12 mouse cellular contexts compared by ENCODE assay signal in genomic region chr13:78183986-78184385, GRCm38 (mm10). TPM values are rescaled to one million over a fixed set of nuclear protein-coding genes. Genes with fewer than 3 reads are reported as not detected.
DNase-seq lines count a peak whose midpoint lies in the region; ATAC-seq lines count a peak whose summit lies in the region.
"Had no signal": no experiment of that assay in that cellular context is flagged by ENCODE, and none has a peak within 500 bp of the region (broad histone marks: within the 10 kb centered on the region; RNA-seq: fewer than 3 reads in every experiment).

No protein-coding gene starts in this region.

- H3K4me1 ChIP-seq in forebrain, embryonic 12.5 days = peaks cover 71% of the 10 kb centered on the region
- H3K4me1 ChIP-seq in hindbrain, embryonic 16.5 days (ENCODE audit: control insufficient read depth, insufficient read depth, low read depth, low read length) = peaks cover 14% of the 10 kb centered on the region
- H3K4me1 ChIP-seq in neural tube, embryonic 12.5 days = peaks cover 58% of the 10 kb centered on the region
- peaks cover 13% of the 10 kb centered on the region; the same call in 1 of the 2 replicates for H3K4me1 ChIP-seq in intestine, embryonic 15.5 days (replicated peaks)
- H3K4me1 ChIP-seq: liver, embryonic 15.5 days had no signal

- H3K4me3 ChIP-seq in forebrain, embryonic 12.5 days (replicated peaks) = peak overlapping the region; percentile 42
- H3K4me3 ChIP-seq in hindbrain, embryonic 16.5 days (ENCODE audit: low read length) = no peak overlapping the region
- H3K4me3 ChIP-seq in neural tube, embryonic 12.5 days = no peak overlapping the region
- H3K4me3 ChIP-seq in intestine, embryonic 15.5 days (replicated peaks) = no peak overlapping the region
- H3K4me3 ChIP-seq: heart, embryonic 15.5 days; liver, embryonic 15.5 days had no signal

- H3K27me3 ChIP-seq in forebrain, embryonic 12.5 days = peaks cover 72% of the 10 kb centered on the region
- no peaks in the 10 kb centered on the region for H3K27me3 ChIP-seq in hindbrain, embryonic 16.5 days (replicated peaks; ENCODE audit: control insufficient read depth, insufficient read depth, low read length)
- 0 out of 2 replicates have a peak, but pooled peaks cover 8% of the 10 kb centered on the region for H3K27me3 ChIP-seq in neural tube, embryonic 12.5 days (replicated peaks)
- peaks cover 84% of the 10 kb centered on the region for H3K27me3 ChIP-seq in intestine, embryonic 15.5 days (replicated peaks)

- H3K27ac ChIP-seq in forebrain, embryonic 12.5 days = peak overlapping the region; percentile 97
- H3K27ac ChIP-seq in hindbrain, embryonic 16.5 days (ENCODE audit: low read depth, low read length) = peak overlapping the region; percentile 59
- 0 out of 2 replicates have a peak overlapping the region, but pooled peaks have one; percentile 28 for H3K27ac ChIP-seq in neural tube, embryonic 12.5 days
- H3K27ac ChIP-seq in intestine, embryonic 15.5 days = no peak overlapping the region
- H3K27ac ChIP-seq: heart, embryonic 15.5 days; liver, embryonic 15.5 days had no signal

- WGBS in forebrain, embryonic 12.5 days = 4% methylated on average over 5 of the region's 5 CpGs
- WGBS in hindbrain, embryonic 16.5 days = 15% methylated on average over 5 of the region's 5 CpGs
- 10% methylated on average over 5 of the region's 5 CpGs for WGBS in neural tube, embryonic 12.5 days
- 36% methylated on average over 5 of the region's 5 CpGs for WGBS in intestine, embryonic 15.5 days

- DNase-seq in embryo, embryonic 10.5 days (ENCODE audit: low spot score) = peak; percentile 76
- DNase-seq in embryo, embryonic 9.5 days (ENCODE audit: extremely low spot score) = no peak
- no peak for DNase-seq in thymus, postnatal 10 days (ENCODE audit: low spot score in 2 of 2)
- no peak for DNase-seq in lung, postnatal 36 days
- DNase-seq: kidney, postnatal 4 days had no signal

- peak overlapping the region; percentile 68 for H3K9ac ChIP-seq in forebrain, embryonic 12.5 days
- peak overlapping the region; percentile 7; the same call in 1 of the 2 replicates for H3K9ac ChIP-seq in hindbrain, embryonic 16.5 days (ENCODE audit: low read depth, low read length)
- H3K9ac ChIP-seq in neural tube, embryonic 12.5 days = no peak overlapping the region
- no peak overlapping the region for H3K9ac ChIP-seq in intestine, embryonic 15.5 days
- H3K9ac ChIP-seq: heart, embryonic 15.5 days; liver, embryonic 15.5 days had no signal

- no peaks in the 10 kb centered on the region for H3K9me3 ChIP-seq in forebrain, embryonic 12.5 days
- no peaks in the 10 kb centered on the region for H3K9me3 ChIP-seq in hindbrain, embryonic 16.5 days (ENCODE audit: control insufficient read depth, low read length)
- no peaks in the 10 kb centered on the region for H3K9me3 ChIP-seq in neural tube, embryonic 12.5 days
- H3K9me3 ChIP-seq in intestine, embryonic 15.5 days = no peaks in the 10 kb centered on the region
- H3K9me3 ChIP-seq: heart, embryonic 15.5 days; liver, embryonic 15.5 days had no signal

- H3K36me3 ChIP-seq in forebrain, embryonic 12.5 days (replicated peaks) = peaks cover 8% of the 10 kb centered on the region; the same call in 1 of the 2 replicates
- no peaks in the 10 kb centered on the region for H3K36me3 ChIP-seq in hindbrain, embryonic 16.5 days (ENCODE audit: control insufficient read depth, insufficient read depth, low read length)
- peaks cover 8% of the 10 kb centered on the region; the same call in 1 of the 2 replicates for H3K36me3 ChIP-seq in neural tube, embryonic 12.5 days
- H3K36me3 ChIP-seq in intestine, embryonic 15.5 days = no peaks in the 10 kb centered on the region
- H3K36me3 ChIP-seq: heart, embryonic 15.5 days; liver, embryonic 15.5 days had no signal

- peak; percentile 66 for ATAC-seq in forebrain, embryonic 12.5 days (ENCODE audit: low FRiP score)
- peak; percentile 75 for ATAC-seq in hindbrain, embryonic 16.5 days
- peak; percentile 65 for ATAC-seq in neural tube, embryonic 12.5 days (ENCODE audit: low FRiP score, low read depth)
- no peak for ATAC-seq in intestine, embryonic 15.5 days
- ATAC-seq: intestine, postnatal 0 days had no signal

- peak overlapping the region; percentile 61 for H3K4me2 ChIP-seq in forebrain, embryonic 12.5 days
- H3K4me2 ChIP-seq in hindbrain, embryonic 16.5 days (ENCODE audit: low read length) = peak overlapping the region; percentile 16
- H3K4me2 ChIP-seq in neural tube, embryonic 12.5 days (replicated peaks) = peak overlapping the region; percentile 80; the same call in 1 of the 2 replicates
- H3K4me2 ChIP-seq in intestine, embryonic 15.5 days (replicated peaks) = no peak overlapping the region
- H3K4me2 ChIP-seq: heart, embryonic 15.5 days; liver, embryonic 15.5 days had no signal

RNA-seq across cellular contexts. Expression of gene Nr2f1, which starts 15.6 kb away (rescaled TPM):
- 86.3 and 113 TPM in 2 replicates for polyA plus RNA-seq in forebrain, embryonic 12.5 days (2016; fragmentation: Nextera tagmentation; extraction: Ambion mirVana)
- 42.9 and 44.3 TPM in 2 replicates for polyA plus RNA-seq in hindbrain, embryonic 16.5 days (2015; fragmentation: Nextera tagmentation; extraction: Ambion mirVana)
- polyA plus RNA-seq in neural tube, embryonic 12.5 days (2016; fragmentation: Nextera tagmentation; extraction: Ambion mirVana) = 48.4 and 56.4 TPM in 2 replicates
- 1.9 and 2.6 TPM in 2 replicates for polyA plus RNA-seq in intestine, embryonic 15.5 days (2015; fragmentation: Nextera tagmentation; extraction: Ambion mirVana)

Comparison
In these comparisons a context has a peak if more than half of its experiments do, and no peak if none do; other contexts are left out.
1. H3K9ac ChIP-seq: peak in forebrain, embryonic 12.5 days (single experiment) and hindbrain, embryonic 16.5 days (single experiment); none in neural tube, embryonic 12.5 days (single experiment) and intestine, embryonic 15.5 days (single experiment).
2. RNA of gene Nr2f1, which starts 15.6 kb away (polyA plus RNA-seq): 86.3 to 113 TPM in forebrain, embryonic 12.5 days, 48.4 to 56.4 TPM in neural tube, embryonic 12.5 days and 42.9 to 44.3 TPM in hindbrain, embryonic 16.5 days; 1.9 to 2.6 TPM in intestine, embryonic 15.5 days; every median in the first group is over 10 times any median in the second.